Mouse (Mus musculus) neural tube, embryonic 13.5 days (tissue): Measurements from ENCODE around the gene Ntsr1. TPM values are rescaled to one million over a fixed set of nuclear protein-coding genes. Genes with fewer than 3 reads are reported as not detected.

Experiments
- ATAC-seq: fragments of 200-750 bp; cut with Nextera tagmentation; 2 replicates; pipeline ENCODE4 v1.8.0; 2017; ENCODE audit warnings: low read depth, mild to moderate bottlenecking, moderate TSS enrichment, moderate library complexity
- H3K27ac ChIP-seq: fragments of 300-500 bp; sonication (generic); replicated peaks from 2 replicates; pipeline ENCODE4 v1.5.1; 2015; ENCODE audit warnings: moderate library complexity, mild to moderate bottlenecking, inconsistent platforms
- H3K27me3 ChIP-seq: fragments of 300-500 bp; sonication (generic); 2 replicates; pipeline ENCODE4 v1.6.1; 2015; ENCODE audit warnings: mild to moderate bottlenecking, inconsistent platforms
- H3K36me3 ChIP-seq: fragments of 300-500 bp; sonication (generic); 2 replicates; pipeline ENCODE4 v1.6.1; 2015; ENCODE audit warnings: mild to moderate bottlenecking, inconsistent platforms
- H3K4me1 ChIP-seq: fragments of 300-500 bp; sonication (generic); replicated peaks from 2 replicates; pipeline ENCODE4 v1.6.1; 2015; ENCODE audit warnings: inconsistent platforms
- H3K4me2 ChIP-seq: fragments of 300-500 bp; sonication (generic); 2 replicates; pipeline ENCODE4 v1.6.1; 2015; ENCODE audit warnings: inconsistent platforms, mild to moderate bottlenecking, moderate library complexity
- H3K4me3 ChIP-seq: fragments of 300-500 bp; sonication (generic); 2 replicates; pipeline ENCODE4 v1.5.1; 2015; ENCODE audit warnings: mild to moderate bottlenecking, inconsistent platforms
- H3K9ac ChIP-seq: fragments of 300-500 bp; sonication (generic); 2 replicates; pipeline ENCODE4 v1.6.1; 2015; ENCODE audit warnings: moderate library complexity, mild to moderate bottlenecking, inconsistent platforms
- H3K9me3 ChIP-seq: fragments of 300-500 bp; sonication (generic); 2 replicates; pipeline ENCODE4 v1.6.1; 2016; ENCODE audit warnings: inconsistent platforms
- WGBS: fragments of 180-500 bp; shearing (Covaris S2); methylation state at CpG from one replicate; pipeline ENCODE4 v1.1.7; 2015; 5-methylcytosine and 5-hydroxymethylcytosine counted together
- polyA plus RNA-seq: library from polyadenylated mRNA; unstranded; fragments of >200 nt; fragmentation: Nextera tagmentation; extraction: Ambion mirVana; gene quantifications from 2 replicates; pipeline ENCODE4 v1.2.1, GENCODE M21; 2015

The Ntsr1 gene
- polyA plus RNA-seq, 1 experiment from 2014 or later = 0.47 TPM

GRCm38 (mm10) chr2:180531671-180532385, 32.1 kb downstream of the Ntsr1 start:
- no peak overlapping the region for H3K4me3 ChIP-seq
- H3K4me1 ChIP-seq = peaks cover 28% of the 10 kb centered on the region
- no peaks in the 10 kb centered on the region for H3K9me3 ChIP-seq
- ATAC-seq = no peak
- no peaks in the 10 kb centered on the region for H3K27me3 ChIP-seq
- H3K4me2 ChIP-seq = no peak overlapping the region
- H3K9ac ChIP-seq = no peak overlapping the region
- no peaks in the 10 kb centered on the region for H3K36me3 ChIP-seq
- WGBS = 58% methylated on average over 7 of the region's 7 CpGs
- no peak overlapping the region for H3K27ac ChIP-seq

GRCm38 (mm10) chr2:180532386-180532995, 32.7 kb downstream of the Ntsr1 start:
- no peak overlapping the region for H3K9ac ChIP-seq
- no peaks in the 10 kb centered on the region for H3K27me3 ChIP-seq
- 58% methylated on average over 6 of the region's 6 CpGs for WGBS
- H3K4me2 ChIP-seq = no peak overlapping the region
- peaks cover 28% of the 10 kb centered on the region for H3K4me1 ChIP-seq
- ATAC-seq = no peak
- no peak overlapping the region for H3K27ac ChIP-seq
- H3K4me3 ChIP-seq = no peak overlapping the region
- no peaks in the 10 kb centered on the region for H3K9me3 ChIP-seq
- no peaks in the 10 kb centered on the region for H3K36me3 ChIP-seq

- Histone ChIP-seq H3K27ac (no peak overlapping the region), H3K36me3 (no peaks in the 10 kb centered on the region), H3K9ac (no peak overlapping the region), H3K9me3 (no peaks in the 10 kb centered on the region), H3K4me1 (peaks cover 28% of the 10 kb centered on the region), H3K4me2 (no peak overlapping the region), H3K4me3 (no peak overlapping the region), H3K27me3 (no peaks in the 10 kb centered on the region)
- ATAC-seq = no peak
- 70% methylated on average over 4 of the region's 4 CpGs for WGBS
Measured at GRCm38 (mm10) chr2:180533237-180533636, 33.5 kb downstream of the Ntsr1 start.

GRCm38 (mm10) chr2:180543675-180544074, 43.9 kb downstream of the Ntsr1 start:
- Histone ChIP-seq H3K36me3 (no peaks in the 10 kb centered on the region), H3K27ac (no peak overlapping the region), H3K27me3 (no peaks in the 10 kb centered on the region), H3K4me3 (no peak overlapping the region), H3K9me3 (no peaks in the 10 kb centered on the region), H3K4me1 (peaks cover 13% of the 10 kb centered on the region), H3K4me2 (no peak overlapping the region), H3K9ac (no peak overlapping the region)
- ATAC-seq = no peak
- WGBS = 85% methylated on average over 2 of the region's 2 CpGs

- Histone ChIP-seq H3K4me3 (no peak overlapping the region), H3K27me3 (no peaks in the 10 kb centered on the region), H3K27ac (no peak overlapping the region), H3K4me2 (no peak overlapping the region), H3K36me3 (no peaks in the 10 kb centered on the region), H3K9me3 (no peaks in the 10 kb centered on the region), H3K4me1 (peaks cover 13% of the 10 kb centered on the region), H3K9ac (no peak overlapping the region)
- WGBS = 86% methylated on average over 18 of the region's 18 CpGs
- ATAC-seq = no peak
Measured at GRCm38 (mm10) chr2:180545046-180545445, 45.3 kb downstream of the Ntsr1 start.

GRCm38 (mm10) chr2:180547384-180548106, 47.8 kb downstream of the Ntsr1 start:
- Histone ChIP-seq H3K9me3 (no peaks in the 10 kb centered on the region), H3K4me2 (peak overlapping the region; percentile 33), H3K4me1 (peaks cover 13% of the 10 kb centered on the region), H3K27me3 (no peaks in the 10 kb centered on the region), H3K4me3 (no peak overlapping the region), H3K9ac (peak overlapping the region; percentile 38; the same call in 1 of the 2 replicates), H3K36me3 (no peaks in the 10 kb centered on the region), H3K27ac (no peak overlapping the region)
- WGBS = 11% methylated on average over 8 of the region's 8 CpGs
- peak; percentile 84 for ATAC-seq

GRCm38 (mm10) chr2:180552340-180552739, 52.6 kb downstream of the Ntsr1 start:
- Histone ChIP-seq H3K9me3 (no peaks in the 10 kb centered on the region), H3K4me2 (no peak overlapping the region), H3K4me3 (no peak overlapping the region), H3K9ac (no peak overlapping the region), H3K27ac (no peak overlapping the region), H3K4me1 (peaks cover 7% of the 10 kb centered on the region), H3K36me3 (no peaks in the 10 kb centered on the region), H3K27me3 (no peaks in the 10 kb centered on the region)
- 80% methylated on average over 3 of the region's 3 CpGs for WGBS
- no peak for ATAC-seq

- Histone ChIP-seq H3K27me3 (no peaks in the 10 kb centered on the region), H3K27ac (no peak overlapping the region), H3K9me3 (no peaks in the 10 kb centered on the region), H3K9ac (no peak overlapping the region), H3K4me1 (no peaks in the 10 kb centered on the region), H3K4me2 (no peak overlapping the region), H3K36me3 (no peaks in the 10 kb centered on the region), H3K4me3 (no peak overlapping the region)
- no peak for ATAC-seq
- 53% methylated on average over 3 of the region's 3 CpGs for WGBS
Measured at GRCm38 (mm10) chr2:180555219-180555618, 55.4 kb downstream of the Ntsr1 start.

GRCm38 (mm10) chr2:180556470-180556869, 56.7 kb downstream of the Ntsr1 start:
- WGBS = 84% methylated on average over 3 of the region's 3 CpGs
- no peak for ATAC-seq
- H3K4me2 ChIP-seq = no peak overlapping the region
- H3K4me3 ChIP-seq = no peak overlapping the region
- no peaks in the 10 kb centered on the region for H3K27me3 ChIP-seq
- no peak overlapping the region for H3K27ac ChIP-seq
- H3K4me1 ChIP-seq = no peaks in the 10 kb centered on the region
- H3K9ac ChIP-seq = no peak overlapping the region
- no peaks in the 10 kb centered on the region for H3K36me3 ChIP-seq
- no peaks in the 10 kb centered on the region for H3K9me3 ChIP-seq

- H3K9ac ChIP-seq = no peak overlapping the region
- no peak overlapping the region for H3K4me3 ChIP-seq
- no peak overlapping the region for H3K4me2 ChIP-seq
- no peaks in the 10 kb centered on the region for H3K27me3 ChIP-seq
- H3K27ac ChIP-seq = no peak overlapping the region
- WGBS = 48% methylated on average over 5 of the region's 5 CpGs
- H3K4me1 ChIP-seq = peaks cover 13% of the 10 kb centered on the region
- H3K36me3 ChIP-seq = no peaks in the 10 kb centered on the region
- no peaks in the 10 kb centered on the region for H3K9me3 ChIP-seq
- ATAC-seq = no peak
Measured at GRCm38 (mm10) chr2:180560245-180560644, 60.5 kb downstream of the Ntsr1 start.

GRCm38 (mm10) chr2:180562146-180562545, 62.4 kb downstream of the Ntsr1 start:
- no peaks in the 10 kb centered on the region for H3K27me3 ChIP-seq
- no peak overlapping the region for H3K4me3 ChIP-seq
- H3K9ac ChIP-seq = no peak overlapping the region
- H3K4me2 ChIP-seq = no peak overlapping the region
- peaks cover 13% of the 10 kb centered on the region for H3K4me1 ChIP-seq
- H3K27ac ChIP-seq = no peak overlapping the region
- no peaks in the 10 kb centered on the region for H3K9me3 ChIP-seq
- 52% methylated on average over 5 of the region's 5 CpGs for WGBS
- no peaks in the 10 kb centered on the region for H3K36me3 ChIP-seq
- ATAC-seq = no peak

- 44% methylated on average over 6 of the region's 6 CpGs for WGBS
- no peaks in the 10 kb centered on the region for H3K36me3 ChIP-seq
- no peaks in the 10 kb centered on the region for H3K9me3 ChIP-seq
- peak; percentile 33; the same call in 1 of the 2 replicates for ATAC-seq
- H3K4me2 ChIP-seq = no peak overlapping the region
- no peak overlapping the region for H3K9ac ChIP-seq
- no peak overlapping the region for H3K27ac ChIP-seq
- peaks cover 13% of the 10 kb centered on the region for H3K4me1 ChIP-seq
- no peaks in the 10 kb centered on the region for H3K27me3 ChIP-seq
- no peak overlapping the region for H3K4me3 ChIP-seq
Measured at GRCm38 (mm10) chr2:180563296-180563695, 63.5 kb downstream of the Ntsr1 start.
